Mouse (Mus musculus): Measurements from ENCODE around the gene Bend7. TPM values are rescaled to one million over a fixed set of nuclear protein-coding genes. Genes with fewer than 3 reads are reported as not detected.

The Bend7 gene
- polyA plus RNA-seq, 1 experiment from 2014 or later = 11.1 TPM

DNA sequence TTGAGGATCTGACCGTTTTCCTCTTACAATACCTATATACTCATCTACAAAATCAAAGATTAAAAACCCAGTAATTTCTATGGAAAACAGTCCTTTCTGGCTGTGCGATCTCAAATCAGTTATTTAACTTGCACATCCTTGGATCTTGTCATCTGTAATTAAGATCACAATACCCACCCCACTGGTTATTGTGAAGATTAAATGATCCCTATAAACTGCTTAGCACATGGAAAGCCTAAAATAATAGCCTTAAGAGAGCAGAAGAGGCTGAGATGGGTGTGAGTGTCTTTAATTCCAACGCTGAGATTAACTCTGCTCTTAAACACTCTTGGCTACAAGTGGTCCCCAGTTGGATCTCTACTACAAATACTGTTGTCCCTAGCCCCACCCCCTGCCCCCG, 64.8 kb downstream of the Bend7 start:
- WGBS = 76% methylated on average over 4 of the region's 4 CpGs

DNA sequence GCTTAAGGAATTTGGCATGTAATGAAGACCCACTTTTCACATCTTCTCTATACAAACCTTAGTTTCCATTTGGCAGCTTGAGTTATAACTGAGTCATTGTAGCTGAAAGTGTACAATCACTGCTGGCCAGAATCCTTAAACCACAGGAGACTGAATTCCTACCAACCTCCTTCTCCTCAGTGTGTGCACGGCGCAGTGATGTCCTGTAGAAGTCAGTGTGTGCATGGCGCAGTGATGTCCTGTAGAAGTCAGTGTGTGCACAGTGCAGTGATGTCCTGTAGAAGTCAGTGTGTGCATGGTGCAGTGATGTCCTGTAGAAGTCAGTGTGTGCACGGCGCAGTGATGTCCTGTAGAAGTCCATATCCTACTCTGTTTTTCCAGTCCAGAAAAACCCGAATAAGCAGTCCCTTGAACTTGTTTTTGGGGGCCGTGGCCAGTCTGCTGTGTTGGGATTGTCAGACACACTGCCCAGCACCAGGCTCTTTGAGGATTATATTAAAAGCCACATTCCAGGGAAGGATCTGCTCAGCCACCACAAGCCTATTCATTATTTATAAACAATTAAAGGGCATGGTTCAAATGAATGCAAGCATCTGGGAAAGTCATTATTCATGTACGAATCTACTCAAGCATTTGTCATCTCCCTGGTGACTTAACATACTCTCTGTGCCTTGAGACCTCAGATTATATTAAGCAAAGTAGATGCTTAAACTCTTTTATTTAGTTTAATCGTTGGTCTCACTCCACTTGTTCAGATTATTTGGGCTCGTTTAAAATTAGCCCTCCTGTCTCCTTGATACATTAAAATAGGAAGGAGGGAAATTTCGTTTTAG, 65.4 kb downstream of the Bend7 start:
- Histone ChIP-seq H3K9me3 (ENCODE audit: low read depth, low read length) (no peaks in the 10 kb centered on the region), H3K4me3 (ENCODE audit: low read depth, low read length) (no peak overlapping the region), H3K27me3 (ENCODE audit: insufficient read depth, low read length) (no peaks in the 10 kb centered on the region), H3K4me1 (ENCODE audit: insufficient read depth) (no peaks in the 10 kb centered on the region), H3K4me2 (no peak overlapping the region), H3K9ac (no peak overlapping the region), H3K36me3 (ENCODE audit: insufficient read depth) (no peaks in the 10 kb centered on the region), H3K27ac (ENCODE audit: low read depth) (no peak overlapping the region)
- no peak for TF ChIP-seq CTCF (IDR thresholded peaks at IDR 0.05; ENCODE audit: low read depth)
- 73% methylated on average over 11 of the region's 11 CpGs for WGBS
- DNase-seq (no peak), ATAC-seq (ENCODE audit: insufficient read depth) (no peak)

More for the DNA sequence above, 64.8 kb downstream of the Bend7 start:
- TF ChIP-seq CTCF (IDR thresholded peaks at IDR 0.05; ENCODE audit: low read depth) = no peak
- Histone ChIP-seq H3K9ac (no peak overlapping the region), H3K4me2 (no peak overlapping the region), H3K27ac (ENCODE audit: low read depth) (no peak overlapping the region), H3K4me1 (ENCODE audit: insufficient read depth) (no peaks in the 10 kb centered on the region), H3K36me3 (ENCODE audit: insufficient read depth) (no peaks in the 10 kb centered on the region), H3K4me3 (ENCODE audit: low read depth, low read length) (no peak overlapping the region), H3K9me3 (ENCODE audit: low read depth, low read length) (no peaks in the 10 kb centered on the region), H3K27me3 (ENCODE audit: insufficient read depth, low read length) (no peaks in the 10 kb centered on the region)
- no peak for ATAC-seq (ENCODE audit: insufficient read depth)
- no peak for DNase-seq

DNA sequence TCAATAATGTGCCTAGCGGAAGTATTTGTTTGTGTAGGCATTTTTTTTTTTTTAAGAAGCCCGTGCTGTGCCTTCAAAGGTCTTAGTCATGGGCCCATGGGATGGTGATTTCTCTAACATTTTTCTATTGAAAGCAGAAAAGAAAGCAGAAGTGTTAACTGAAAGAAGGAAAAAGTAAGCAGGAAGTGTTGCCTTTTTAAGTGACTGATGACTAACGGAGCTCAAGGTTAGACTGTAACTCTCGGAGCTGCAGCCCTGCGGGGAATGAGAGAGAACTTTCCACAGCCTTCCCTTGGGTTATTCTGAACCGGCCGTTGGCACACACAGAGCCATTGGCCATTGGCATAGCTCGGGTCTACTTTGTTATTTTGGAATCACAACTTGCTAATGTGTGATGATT, 66.4 kb downstream of the Bend7 start:
- Histone ChIP-seq H3K9me3 (ENCODE audit: low read depth, low read length) (no peaks in the 10 kb centered on the region), H3K9ac (no peak overlapping the region), H3K27me3 (ENCODE audit: insufficient read depth, low read length) (no peaks in the 10 kb centered on the region), H3K4me2 (no peak overlapping the region), H3K4me3 (ENCODE audit: low read depth, low read length) (no peak overlapping the region), H3K27ac (ENCODE audit: low read depth) (no peak overlapping the region), H3K4me1 (ENCODE audit: insufficient read depth) (no peaks in the 10 kb centered on the region), H3K36me3 (ENCODE audit: insufficient read depth) (no peaks in the 10 kb centered on the region)
- no peak for TF ChIP-seq CTCF (IDR thresholded peaks at IDR 0.05; ENCODE audit: low read depth)
- WGBS = 54% methylated on average over 8 of the region's 8 CpGs
- DNase-seq (no peak), ATAC-seq (ENCODE audit: insufficient read depth) (no peak)

GRCm38 (mm10) chr2:4785016-4785415, 67.4 kb downstream of the Bend7 start:
- H3K9ac ChIP-seq = no peak overlapping the region
- no peak for ATAC-seq (ENCODE audit: insufficient read depth)
- WGBS = 86% methylated on average over 6 of the region's 6 CpGs
- H3K9me3 ChIP-seq (ENCODE audit: low read depth, low read length) = no peaks in the 10 kb centered on the region
- no peaks in the 10 kb centered on the region for H3K4me1 ChIP-seq (ENCODE audit: insufficient read depth)
- H3K27me3 ChIP-seq (ENCODE audit: insufficient read depth, low read length) = no peaks in the 10 kb centered on the region
- no peak overlapping the region for H3K4me3 ChIP-seq (ENCODE audit: low read depth, low read length)
- H3K36me3 ChIP-seq (ENCODE audit: insufficient read depth) = no peaks in the 10 kb centered on the region
- no peak for DNase-seq
- TF ChIP-seq CTCF (IDR thresholded peaks at IDR 0.05; ENCODE audit: low read depth) = no peak
- no peak overlapping the region for H3K27ac ChIP-seq (ENCODE audit: low read depth)
- H3K4me2 ChIP-seq = no peak overlapping the region

DNA sequence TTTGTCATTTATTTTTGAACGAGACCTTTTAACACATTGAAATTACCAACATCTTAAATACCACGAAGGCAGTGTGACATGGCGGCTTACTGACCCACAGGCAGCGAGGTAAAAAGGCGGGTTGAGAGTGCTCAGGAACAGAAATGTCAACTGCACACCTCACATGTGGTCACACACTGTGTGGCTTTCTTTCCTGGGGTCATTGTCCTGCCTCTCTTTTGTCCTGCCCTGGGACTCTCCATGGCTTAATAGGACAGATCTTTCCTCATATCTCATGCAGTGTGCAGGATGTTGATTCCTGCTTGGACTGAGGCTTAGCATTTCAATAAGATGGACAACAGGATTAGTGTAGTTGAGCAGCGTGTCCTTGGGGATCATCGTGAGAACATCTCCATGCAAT, 69.6 kb downstream of the Bend7 start:
- Histone ChIP-seq H3K9me3 (ENCODE audit: low read depth, low read length) (no peaks in the 10 kb centered on the region), H3K4me2 (no peak overlapping the region), H3K36me3 (ENCODE audit: insufficient read depth) (no peaks in the 10 kb centered on the region), H3K4me1 (ENCODE audit: insufficient read depth) (no peaks in the 10 kb centered on the region), H3K4me3 (ENCODE audit: low read depth, low read length) (no peak overlapping the region), H3K9ac (no peak overlapping the region), H3K27ac (ENCODE audit: low read depth) (no peak overlapping the region), H3K27me3 (ENCODE audit: insufficient read depth, low read length) (no peaks in the 10 kb centered on the region)
- WGBS = 80% methylated on average over 7 of the region's 7 CpGs
- no peak for DNase-seq
- no peak for TF ChIP-seq CTCF (IDR thresholded peaks at IDR 0.05; ENCODE audit: low read depth)
- ATAC-seq (ENCODE audit: insufficient read depth) = no peak

- ATAC-seq (ENCODE audit: insufficient read depth) = no peak
- H3K27ac ChIP-seq (ENCODE audit: low read depth) = no peak overlapping the region
- H3K36me3 ChIP-seq (ENCODE audit: insufficient read depth) = peaks cover 2% of the 10 kb centered on the region; the same call in 1 of the 2 replicates
- no peak overlapping the region for H3K4me2 ChIP-seq
- no peak overlapping the region for H3K9ac ChIP-seq
- H3K27me3 ChIP-seq (ENCODE audit: insufficient read depth, low read length) = no peaks in the 10 kb centered on the region
- no peaks in the 10 kb centered on the region for H3K9me3 ChIP-seq (ENCODE audit: low read depth, low read length)
- H3K4me3 ChIP-seq (ENCODE audit: low read depth, low read length) = no peak overlapping the region
- H3K4me1 ChIP-seq (ENCODE audit: insufficient read depth) = no peaks in the 10 kb centered on the region
- TF ChIP-seq CTCF (IDR thresholded peaks at IDR 0.05; ENCODE audit: low read depth) = no peak
- no peak for DNase-seq
- WGBS = 79% methylated on average over 8 of the region's 8 CpGs
Observed at GRCm38 (mm10) chr2:4791646-4792045, 74.0 kb downstream of the Bend7 start.

DNA sequence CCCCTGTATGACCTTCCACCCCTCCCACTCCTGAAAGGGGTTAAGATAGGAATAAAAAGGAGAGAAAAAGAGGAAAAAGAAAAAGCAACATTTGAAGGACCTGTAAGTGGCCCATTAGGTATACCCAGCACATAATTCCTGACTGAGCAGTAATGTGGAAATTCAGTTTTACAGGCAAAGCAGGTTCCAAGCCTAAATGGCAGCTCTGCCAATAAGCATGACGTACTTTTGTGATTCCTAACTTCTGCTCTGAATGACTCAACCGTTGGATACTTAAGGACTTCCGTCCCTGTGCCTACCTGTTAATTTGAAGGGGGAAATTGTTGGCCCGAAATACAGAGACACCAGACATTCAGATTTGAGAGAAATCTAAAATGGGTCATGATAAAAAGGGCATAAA, 74.9 kb downstream of the Bend7 start:
- no peak for DNase-seq
- no peaks in the 10 kb centered on the region for H3K27me3 ChIP-seq (ENCODE audit: insufficient read depth, low read length)
- no peak overlapping the region for H3K27ac ChIP-seq (ENCODE audit: low read depth)
- no peaks in the 10 kb centered on the region for H3K9me3 ChIP-seq (ENCODE audit: low read depth, low read length)
- no peak for TF ChIP-seq CTCF (IDR thresholded peaks at IDR 0.05; ENCODE audit: low read depth)
- H3K36me3 ChIP-seq (ENCODE audit: insufficient read depth) = peaks cover 2% of the 10 kb centered on the region; the same call in 1 of the 2 replicates
- ATAC-seq (ENCODE audit: insufficient read depth) = no peak
- H3K9ac ChIP-seq = no peak overlapping the region
- 87% methylated on average over 4 of the region's 4 CpGs for WGBS
- no peak overlapping the region for H3K4me3 ChIP-seq (ENCODE audit: low read depth, low read length)
- no peak overlapping the region for H3K4me2 ChIP-seq
- no peaks in the 10 kb centered on the region for H3K4me1 ChIP-seq (ENCODE audit: insufficient read depth)
